Mouse (Mus musculus) bone marrow macrophage, adult 2 months (primary cell): ENCODE measurements around the gene Eif2b4.

Experiments
- CTCF ChIP-seq: IDR thresholded peaks from 2 replicates; pipeline ENCODE4 v1.5.1; 2012; ENCODE audit warnings: low read depth, mild to moderate bottlenecking, low read length, moderate library complexity
- POLR2A ChIP-seq: IDR thresholded peaks from 2 replicates; pipeline ENCODE4 v1.6.1; 2012; ENCODE audit warnings: mild to moderate bottlenecking, low read depth, low read length, borderline replicate concordance

DNA sequence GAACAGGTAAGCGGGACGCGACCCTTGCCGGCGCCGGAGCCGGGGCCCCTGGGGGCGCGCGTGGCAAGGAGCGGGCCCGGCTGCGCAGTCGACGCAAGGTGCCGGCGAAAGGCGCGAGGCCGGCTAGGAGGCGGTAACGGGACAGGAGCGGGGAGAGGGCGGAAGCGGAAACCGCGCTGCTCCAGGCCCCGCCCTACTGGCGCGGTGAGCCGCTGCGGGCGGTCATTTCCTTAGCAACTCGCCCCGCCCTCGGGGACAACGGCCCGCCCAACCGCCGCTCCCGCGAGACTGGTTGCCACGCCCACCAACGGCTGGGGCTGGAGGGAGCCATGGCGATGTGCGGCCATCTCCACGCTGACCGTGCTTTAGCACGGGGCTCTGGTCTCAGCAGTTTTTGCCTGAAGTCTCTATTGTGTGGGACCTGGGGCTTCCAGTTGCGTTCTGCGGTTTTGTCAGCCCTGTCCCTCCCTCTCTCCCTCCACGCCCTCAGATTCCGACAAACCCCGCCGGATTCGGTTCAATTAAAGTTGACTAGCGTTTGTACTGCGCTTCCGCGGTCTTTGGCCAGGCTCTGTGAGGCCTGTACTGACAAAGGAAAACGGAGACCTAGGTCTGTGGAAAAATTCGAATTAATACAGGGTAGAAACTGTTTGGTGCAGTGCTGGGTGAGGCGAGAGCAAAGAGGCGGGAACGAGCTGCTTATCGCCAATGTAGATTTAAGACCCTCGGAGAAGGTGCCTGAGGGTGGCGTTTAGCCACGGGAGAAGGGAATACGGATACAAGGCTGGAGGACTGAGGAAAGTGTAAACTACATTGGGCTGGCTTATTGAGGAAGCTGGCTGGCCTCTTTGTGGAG, 27.4 kb upstream of the Eif2b4 start, which contains the start of gene Ppm1g:
- no peak for TF ChIP-seq CTCF
- TF ChIP-seq POLR2A = peak; percentile 70; the same call in 1 of the 2 replicates
